Mouse (Mus musculus): ENCODE data around the gene Hoxd4. TPM values are rescaled to one million over a fixed set of nuclear protein-coding genes. Genes with fewer than 3 reads are reported as not detected.

Hoxd4 gene
- polyA plus RNA-seq, 2 experiments from 2014 or later = not detected

DNA sequence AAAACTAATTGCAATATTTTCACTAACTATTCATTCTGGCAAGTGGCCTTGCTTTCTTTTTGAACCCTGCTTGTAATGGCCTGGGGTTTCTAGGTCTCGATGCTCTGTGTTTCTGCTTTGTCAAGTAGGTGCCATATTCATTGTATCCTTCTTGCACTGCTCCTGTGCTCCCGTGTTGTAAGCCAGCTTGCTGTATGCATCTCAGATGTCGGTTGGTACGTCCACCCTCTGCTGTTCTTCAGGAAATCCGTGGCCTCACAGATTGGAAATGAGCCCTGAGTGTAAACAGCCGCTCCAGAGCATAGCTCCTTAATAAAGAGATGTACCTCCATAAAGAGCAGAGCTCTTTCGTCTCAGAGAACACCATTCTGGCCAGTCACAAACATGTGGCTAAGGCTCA lies 4.1 kb upstream of the Hoxd4 start:
- ATAC-seq = no peak

DNA sequence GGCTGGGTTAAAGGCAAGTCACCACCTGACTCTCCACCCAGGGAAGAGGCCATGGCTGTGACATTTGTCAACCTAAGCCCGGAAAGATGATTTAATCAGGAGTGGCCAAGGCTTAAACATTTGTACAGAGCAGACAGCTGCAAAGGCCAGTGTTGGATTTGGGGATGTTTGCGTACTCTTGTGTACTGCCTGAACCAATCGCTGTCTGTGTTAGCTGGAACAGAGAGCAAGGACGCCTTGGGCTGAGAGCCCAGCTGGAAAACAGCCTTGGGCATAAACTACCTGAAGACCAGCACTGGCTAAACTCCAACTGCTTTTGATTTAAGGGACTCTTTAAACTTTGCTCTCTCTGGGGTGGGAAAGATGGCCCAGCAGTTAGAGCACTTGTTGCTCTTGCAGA lies 3.1 kb upstream of the Hoxd4 start:
- ATAC-seq = no peak

DNA sequence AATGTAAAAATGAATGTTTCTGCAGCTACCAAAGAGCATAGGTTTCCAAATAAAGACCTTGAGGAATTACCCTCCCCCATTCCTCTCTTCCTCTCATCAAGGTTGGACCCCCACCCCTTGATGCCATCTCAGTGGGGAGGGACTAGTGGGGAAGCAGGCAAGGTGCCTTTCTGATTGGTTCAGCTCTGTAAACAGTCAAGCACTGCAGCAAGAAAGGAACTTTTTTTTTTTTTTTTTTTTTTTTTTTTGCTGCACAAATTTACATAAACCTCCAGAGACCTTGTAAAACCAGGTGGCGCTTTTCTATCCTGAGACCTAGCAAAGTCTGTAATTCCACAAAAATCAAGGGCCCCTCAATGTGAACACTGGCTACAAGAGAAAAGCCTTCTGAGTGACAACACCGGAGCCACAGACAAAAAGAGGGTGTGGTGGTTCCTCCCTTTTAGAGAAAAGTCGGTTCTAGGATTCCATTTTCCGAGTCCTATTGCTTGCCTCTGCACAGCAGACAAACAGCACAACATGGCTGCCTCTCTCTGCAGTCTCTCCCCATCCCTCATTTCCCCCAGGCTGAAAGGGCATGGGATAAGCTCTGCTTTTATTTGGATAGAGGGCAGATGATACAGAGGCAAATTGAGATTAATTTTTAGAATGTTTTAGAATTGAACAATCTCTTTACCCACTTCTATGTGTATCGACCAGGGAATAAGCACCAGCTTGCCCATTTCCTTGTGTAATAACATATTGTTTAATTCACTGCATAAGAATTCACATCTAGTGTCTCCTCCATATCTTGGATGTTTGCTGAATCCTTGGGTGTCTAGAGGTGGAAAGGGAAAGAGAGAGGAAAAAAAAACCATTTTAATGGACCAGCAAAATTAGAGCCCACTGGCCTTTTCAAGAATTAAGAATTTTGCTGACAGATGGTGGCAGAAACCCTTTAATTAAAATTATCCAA lies 2.0 kb upstream of the Hoxd4 start:
- no peak for ATAC-seq

DNA sequence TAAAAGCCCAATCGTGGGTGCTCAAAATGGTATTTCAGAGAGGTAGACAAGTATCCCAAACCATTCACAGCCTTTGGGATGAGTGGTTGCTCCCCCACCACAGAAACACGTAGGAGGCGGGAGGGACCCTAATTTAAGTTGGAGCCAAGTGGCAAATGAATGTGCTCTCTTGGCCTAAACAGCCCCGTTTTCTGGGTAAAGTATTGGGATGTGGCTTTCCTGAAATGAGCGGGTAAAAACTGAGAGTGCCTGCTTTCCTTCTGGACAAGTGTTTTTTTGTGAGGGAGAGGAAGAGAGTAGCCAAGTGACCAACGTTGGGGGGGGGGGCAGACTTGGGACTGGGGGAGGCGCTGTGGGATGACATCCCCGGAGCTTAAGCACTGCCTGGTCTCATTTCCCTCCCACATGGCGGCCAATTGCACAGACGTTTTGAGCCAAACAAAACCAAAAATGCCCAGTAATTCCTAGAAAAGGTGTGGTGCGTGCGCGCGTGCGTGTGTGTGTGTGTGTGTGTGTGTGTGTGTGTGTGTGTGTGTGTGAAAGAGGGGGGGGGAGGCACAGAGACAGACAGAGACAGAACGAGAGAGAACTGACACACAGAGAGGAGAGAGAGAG lies 693 bp upstream of the Hoxd4 start:
- no peak for ATAC-seq

DNA sequence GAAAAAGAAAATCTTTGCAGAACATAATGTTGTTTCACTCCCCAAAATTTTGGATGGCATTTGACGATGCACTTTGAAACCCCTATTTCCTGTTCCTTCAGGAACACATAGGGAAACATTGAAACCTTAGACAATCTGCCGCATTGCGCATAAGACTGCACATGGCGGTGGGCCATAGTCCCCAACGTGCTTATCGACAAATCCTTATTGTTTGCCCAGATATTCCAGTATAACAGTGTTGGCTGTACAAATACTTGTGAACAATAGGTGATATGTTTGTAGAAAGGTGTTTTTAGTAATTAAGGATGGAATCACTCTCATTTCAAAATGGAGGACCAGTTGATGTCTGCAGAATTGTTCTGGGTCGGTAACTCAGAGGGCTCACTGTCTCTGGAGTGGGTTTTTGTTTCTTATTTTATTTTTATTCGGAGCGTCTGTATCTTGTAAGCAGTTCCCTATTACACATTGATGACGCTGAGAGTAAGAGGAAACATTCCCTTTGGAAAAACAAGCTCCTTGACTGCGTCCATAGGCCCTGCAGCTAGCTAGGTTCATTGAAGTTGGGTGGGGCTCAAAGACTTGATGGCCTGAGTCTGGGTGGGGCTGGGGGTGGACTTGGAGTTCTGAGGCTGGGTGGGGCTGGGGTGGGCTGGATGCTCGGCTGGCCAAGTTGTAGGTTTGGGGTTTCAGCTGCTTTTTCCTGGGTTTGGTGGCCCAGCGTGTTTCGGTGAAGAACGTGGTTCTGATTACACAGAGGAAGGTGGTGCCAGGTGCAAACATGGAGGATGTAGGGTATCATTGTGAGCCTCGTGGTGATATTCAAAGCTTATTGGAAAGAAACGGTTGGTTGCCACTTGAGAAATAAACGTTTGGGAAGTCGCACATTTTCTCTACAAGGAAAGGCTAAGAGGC lies 1.8 kb downstream of the Hoxd4 start:
- no peak for ATAC-seq

DNA sequence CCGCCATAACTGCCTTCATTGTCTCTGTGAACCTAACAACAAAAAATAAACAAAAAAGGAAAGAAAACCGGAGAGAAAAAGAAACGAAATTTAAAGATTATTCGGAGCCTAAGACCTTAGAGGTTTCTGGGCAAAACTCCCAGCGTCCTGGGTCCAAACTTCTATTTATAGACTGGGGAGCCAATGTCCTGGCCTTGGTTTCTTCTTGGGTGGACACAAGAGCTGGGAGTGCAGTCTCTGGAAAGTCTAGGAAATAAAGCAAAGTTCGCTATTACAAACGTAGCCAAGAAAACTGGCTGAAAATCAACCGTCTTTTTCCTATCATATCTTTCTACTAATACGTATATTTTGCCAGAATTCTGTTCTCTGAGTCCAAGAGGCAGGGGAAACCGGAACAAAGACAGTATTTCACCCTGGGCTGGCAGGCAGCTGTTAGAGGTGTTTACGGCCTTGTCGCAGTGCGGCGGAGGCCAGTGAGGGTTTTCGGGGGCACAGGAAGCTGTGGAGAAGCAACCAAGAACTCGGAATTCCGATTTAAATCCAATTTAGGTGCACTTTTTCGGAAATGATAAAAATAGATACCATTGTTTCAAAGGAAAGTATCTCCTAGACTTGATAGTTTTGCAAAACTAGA lies 2.5 kb downstream of the Hoxd4 start:
- ATAC-seq = no peak

DNA sequence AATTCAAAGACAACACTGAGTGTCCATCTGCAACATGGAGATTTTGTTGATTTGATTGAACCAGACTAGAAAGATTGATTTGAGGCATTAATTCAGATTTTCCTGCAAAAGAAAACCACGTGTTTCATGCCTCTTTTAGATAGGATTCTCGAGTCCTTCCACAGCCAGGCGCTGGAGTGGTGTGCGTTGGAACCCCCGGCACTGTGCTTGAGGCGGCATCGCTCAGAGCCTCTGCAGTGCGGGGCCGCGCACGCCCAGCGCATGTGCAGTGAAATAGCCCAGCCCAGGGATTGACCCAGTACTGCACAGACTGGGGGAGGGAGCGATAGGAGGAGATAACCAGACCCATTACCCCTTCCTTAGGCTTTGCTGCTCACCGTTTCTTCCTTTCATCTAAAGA lies 3.2 kb downstream of the Hoxd4 start:
- ATAC-seq = no peak

DNA sequence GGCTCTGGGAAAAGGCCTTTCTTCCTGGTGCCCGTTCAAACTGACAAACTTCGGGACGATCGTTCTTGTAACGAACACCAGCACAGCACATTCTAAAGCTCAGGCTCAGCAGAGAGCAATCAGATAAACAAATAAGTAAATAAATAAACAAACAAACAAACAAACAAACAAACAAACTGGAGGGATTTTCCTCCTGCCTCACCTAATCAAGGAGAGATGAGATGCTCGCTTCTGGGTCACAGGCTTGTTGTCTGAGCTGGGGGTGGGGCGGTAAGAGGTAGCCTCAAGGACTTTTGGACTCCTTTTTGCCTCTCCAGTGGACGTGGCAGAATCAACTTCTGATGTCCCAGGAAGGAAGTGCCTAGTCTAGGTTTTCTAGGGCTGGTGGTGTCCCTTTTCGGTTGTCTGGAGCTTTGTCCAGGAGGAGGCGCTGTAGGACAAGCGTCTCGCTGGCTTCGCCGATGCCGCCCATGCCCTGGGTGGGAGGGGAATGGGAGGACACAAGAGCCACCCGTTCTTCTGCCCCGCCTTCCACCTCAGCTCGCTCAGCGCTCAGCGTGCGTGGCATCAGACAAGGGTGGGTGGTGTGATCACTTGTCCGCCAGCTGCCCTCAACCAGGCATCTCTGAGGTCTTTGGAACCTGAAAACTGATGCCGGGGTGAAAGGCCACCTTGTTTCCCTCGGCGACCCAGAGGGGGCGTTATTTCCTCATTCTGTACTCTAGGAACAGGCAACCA lies 3.9 kb downstream of the Hoxd4 start:
- ATAC-seq = peak; percentile 69

DNA sequence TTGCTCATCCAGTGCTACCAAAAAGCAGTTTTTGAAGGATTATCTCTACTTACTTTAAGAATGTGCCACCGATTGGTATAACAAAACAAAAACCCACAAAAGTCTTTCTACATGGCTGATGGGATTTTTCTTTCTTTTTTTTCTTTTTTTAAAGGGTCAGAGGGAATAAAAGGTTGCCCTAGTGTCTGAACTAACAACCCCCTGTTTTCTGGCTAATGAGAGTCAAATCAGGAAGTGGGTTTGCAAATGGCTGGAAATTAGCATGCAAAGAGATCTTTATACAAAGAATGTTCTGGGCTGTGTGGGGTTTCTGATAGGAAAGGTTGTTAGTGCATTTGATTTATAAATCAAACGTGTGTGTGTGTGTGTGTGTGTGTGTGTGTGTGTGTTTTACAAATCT lies 8.7 kb downstream of the Hoxd4 start:
- no peak for ATAC-seq

DNA sequence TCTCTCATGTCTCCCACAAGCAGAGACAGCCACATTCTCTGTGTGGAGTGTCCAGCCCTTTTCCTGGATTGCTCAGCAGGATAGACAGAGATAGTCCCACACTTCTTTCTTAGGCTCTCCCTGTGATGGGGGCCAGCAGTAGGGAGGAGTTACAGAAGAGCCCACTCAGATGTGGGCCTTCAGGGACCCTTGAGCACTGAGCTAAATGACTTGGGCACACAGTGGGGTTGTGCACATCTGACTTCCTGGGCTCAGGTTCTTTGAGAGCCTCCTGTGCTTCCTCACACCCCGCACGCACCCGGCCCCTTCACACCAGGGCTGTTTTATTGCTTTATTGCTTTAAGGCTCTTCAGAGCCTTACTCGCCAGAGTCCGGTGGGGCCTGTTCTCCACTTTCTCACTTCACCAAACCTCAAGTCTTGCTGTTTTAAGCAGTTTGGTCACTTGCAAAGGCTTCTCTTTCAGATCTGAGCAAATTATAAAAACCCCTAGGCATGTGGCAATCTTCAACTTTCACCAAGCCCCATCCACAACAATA lies 9.3 kb downstream of the Hoxd4 start:
- ATAC-seq = no peak

DNA sequence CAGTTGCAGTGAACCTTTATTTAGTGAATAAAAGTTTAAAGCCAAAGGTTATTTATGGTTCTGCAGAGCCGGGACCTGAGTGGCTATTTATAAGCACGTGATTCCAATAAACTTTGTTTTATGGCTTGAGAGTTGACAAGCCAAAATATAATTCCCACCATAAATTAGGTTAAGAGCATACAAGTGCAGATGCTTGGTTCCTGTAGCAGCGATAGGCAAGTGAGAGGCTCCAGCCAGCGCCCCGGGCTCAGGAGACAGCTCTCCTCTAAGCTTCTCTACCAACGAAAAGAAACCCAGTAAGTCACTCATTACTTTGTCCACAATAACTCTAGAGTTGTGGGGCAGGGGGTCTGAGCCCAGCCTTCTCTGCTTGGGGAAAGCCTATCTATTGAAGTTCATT lies 10.2 kb downstream of the Hoxd4 start:
- no peak for ATAC-seq

DNA sequence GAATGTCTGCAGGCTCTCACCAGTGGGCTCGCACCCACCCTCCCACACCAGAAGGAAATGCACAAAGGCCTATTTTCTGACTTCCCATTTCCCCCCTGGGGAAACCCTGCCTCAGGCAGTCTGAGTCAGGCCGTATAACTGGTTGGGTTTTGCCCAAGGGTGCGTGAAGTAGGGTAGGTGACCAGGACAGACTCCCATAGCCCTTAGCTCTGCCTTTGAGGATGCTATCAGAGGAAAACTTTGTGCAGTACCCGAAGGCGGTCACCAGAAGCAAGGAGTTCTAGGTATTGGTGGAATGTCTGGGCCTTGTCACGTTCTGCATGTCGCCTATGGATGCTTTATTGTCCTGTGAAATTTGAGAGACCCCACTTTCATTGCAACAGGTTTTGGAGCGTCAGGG lies 11.2 kb downstream of the Hoxd4 start:
- ATAC-seq = no peak

DNA sequence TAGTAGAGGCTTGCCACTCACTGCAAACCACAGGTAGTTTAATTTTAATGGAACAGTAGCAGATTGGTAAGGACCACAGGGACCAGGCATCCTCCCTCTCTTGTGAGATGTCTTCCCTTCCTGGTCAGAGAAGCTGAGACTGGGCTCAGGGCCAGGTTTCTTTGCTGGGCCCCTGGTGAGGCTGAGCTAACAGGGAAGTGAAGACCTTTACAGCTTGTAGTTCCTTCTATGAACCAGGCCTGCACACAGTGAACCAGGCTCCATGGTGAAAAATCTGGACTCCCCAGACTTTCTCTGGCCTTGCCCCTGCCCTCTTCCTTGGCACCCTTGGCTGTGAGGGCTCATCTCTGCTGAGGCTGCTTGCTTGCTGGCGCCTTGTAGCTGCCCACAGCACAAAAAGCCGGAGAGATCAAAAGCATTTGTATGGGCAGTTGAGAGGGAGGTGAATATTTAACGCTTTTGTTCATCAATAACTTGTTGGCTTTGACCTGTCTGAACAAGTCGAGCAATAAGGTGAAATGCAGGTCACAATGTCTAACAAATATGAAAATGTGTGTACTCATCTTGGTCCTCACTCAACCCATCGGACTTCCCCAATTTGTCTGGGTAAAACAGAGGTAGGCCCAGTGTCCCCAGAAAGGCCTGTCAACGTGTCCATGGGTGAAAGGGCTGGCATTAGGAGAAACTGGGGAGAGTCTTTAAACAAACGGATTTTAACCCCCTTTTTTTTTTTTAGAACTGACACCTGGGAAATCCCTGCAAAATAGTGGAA lies 12.7 kb downstream of the Hoxd4 start:
- no peak for ATAC-seq

DNA sequence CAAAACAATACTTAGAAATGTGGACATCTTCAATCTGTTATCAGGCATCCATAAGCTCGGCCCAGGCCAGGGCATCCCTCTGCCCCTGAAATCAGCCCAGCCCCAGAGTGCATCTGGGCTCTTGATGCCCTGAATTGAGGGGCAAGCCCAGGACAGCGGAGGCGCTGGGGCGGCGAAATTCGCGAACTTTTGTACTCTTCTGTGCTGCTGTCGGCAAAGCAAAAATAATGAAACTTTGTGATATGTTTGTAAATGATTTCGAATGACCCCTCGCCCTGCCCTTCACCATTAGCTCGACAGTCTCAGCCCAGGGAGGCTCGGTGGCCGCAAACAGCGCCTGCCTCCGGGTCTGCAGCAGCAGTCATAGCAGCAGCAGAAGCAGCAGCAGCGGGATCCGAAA lies 13.4 kb downstream of the Hoxd4 start:
- ATAC-seq = no peak

DNA sequence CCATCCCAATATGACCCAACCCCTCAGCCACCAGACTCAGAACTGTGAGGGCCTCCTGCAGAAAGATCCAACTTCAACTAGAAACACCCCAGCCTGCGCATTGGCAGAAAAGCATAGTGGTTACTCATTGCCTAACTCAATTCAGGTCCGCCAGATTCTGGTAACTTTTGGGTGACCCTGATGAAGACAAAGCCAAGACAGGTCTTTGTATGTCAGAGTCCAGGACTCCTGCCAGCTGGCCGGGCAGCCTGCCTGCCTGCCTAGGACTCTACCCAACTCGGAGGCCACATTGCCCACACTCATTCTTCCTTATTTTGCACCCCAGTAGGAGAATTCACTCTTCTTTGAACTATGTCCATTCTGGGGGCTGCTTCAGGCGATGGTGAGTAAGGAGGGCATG lies 14.8 kb downstream of the Hoxd4 start, which contains the start of gene Gm28230:
Gene Gm28230, plus strand, starts transcription at position 178 of the 400 bp plus-strand sequence.
- ATAC-seq = no peak

DNA sequence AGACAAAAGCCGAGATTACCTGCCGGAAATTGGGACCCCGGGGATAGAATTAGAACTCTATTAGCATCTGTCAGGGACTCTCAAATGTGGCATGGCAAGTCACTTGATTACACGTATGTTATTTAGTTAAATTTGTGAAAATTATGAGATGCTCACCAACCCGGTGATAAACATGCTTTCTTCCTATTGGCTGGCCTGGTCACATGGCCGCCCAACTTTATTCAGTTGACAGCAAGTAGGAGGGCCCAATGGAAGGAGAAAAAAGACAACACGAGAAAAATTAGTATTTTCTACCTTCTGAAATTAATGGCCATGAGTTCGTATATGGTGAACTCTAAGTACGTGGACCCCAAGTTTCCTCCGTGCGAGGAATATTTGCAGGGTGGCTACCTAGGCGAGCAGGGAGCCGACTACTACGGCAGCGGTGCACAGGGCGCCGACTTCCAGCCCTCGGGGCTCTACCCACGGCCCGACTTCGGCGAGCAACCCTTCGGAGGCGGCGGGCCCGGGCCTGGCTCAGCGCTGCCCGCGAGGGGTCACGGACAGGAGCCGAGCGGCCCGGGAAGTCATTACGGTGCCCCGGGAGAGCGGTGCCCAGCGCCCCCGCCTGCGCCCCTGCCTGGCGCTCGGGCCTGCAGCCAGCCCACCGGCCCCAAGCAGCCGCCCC lies 15.4 kb downstream of the Hoxd4 start:
- ATAC-seq = no peak

DNA sequence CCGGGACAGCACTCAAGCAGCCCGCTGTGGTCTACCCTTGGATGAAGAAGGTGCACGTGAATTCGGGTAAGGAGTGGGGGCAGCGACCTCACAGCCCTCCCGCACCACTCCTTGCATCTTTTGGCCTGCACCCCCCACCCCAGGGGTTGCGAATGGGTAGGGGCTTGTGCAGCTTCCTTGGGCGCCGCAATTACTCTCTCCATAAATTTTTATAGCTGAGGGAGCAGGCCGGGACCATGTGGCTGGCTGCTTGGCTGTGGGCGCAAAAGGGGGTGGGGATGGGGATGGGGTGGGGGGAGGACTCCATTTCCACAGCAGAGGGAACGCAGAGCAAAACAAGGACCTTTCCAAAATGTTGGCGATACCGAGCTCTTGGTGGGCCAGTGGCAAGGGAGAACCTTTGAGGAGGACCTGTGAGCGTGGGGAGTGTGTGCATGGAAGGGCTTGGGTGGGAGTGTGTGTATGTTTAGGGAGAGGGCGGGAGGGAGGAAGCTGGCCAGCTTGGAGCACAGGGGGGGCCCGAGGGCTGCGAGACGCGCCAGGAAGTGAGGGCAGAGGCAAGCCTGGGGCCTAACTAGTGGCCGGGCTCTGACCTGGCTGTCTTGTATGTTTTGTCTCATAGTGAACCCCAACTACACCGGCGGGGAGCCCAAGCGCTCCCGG lies 16.0 kb downstream of the Hoxd4 start:
- no peak for ATAC-seq

DNA sequence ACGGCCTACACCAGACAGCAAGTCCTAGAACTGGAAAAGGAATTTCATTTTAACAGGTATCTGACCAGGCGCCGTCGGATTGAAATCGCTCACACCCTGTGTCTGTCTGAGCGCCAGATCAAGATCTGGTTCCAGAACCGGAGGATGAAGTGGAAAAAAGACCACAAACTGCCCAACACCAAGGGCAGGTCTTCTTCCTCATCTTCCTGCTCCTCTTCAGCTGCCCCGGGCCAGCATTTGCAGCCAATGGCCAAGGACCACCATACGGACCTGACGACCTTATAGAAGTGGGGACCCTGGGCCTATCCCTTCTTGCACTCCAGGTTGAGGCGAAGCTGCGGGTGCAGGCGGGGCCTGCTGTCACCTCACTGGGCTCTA lies 16.6 kb downstream of the Hoxd4 start:
- ATAC-seq = no peak

DNA sequence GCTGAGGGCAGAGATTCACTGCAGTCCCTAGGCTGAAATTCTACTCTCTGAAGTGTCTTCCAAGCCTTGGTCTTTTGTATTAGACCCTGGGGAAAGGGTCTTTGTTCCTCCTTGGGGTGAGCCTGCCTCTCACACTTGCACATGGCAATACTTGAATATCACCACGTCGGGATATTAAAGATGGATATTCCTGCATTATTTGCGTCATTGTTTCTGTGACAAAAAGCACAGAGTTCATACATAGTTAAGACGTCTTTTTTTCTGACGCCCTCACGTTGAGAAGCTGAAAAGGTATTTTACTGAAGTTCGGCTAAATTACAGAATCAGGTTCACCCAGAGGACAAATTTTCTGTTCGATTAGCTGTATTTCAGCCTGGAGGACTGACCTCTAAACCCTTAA lies 18.6 kb downstream of the Hoxd4 start:
- no peak for ATAC-seq

DNA sequence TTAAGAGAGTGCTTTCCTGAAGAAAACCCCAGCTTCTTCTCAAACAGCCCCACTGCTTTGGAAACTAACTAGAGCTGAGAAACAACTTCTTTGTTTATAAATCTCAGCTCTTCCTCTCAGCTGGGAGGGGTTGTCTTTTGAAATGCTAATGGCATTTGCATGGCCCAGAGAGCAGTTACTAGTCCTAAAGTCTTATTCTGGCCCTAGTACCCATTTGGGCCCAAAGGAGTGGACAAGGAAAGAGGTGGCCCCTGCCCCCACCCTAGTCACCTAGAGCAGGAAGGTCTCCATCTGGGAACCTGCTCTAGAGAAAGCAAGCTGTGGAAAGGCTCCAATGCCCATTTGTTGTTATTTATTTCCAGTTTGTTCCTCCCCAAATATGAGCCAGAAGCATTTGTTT lies 19.3 kb downstream of the Hoxd4 start:
- ATAC-seq = no peak
